Mouse (Mus musculus): ENCODE results near the gene Psmc4. TPM values are rescaled to one million over a fixed set of nuclear protein-coding genes. Genes with fewer than 3 reads are reported as not detected.

The Psmc4 gene
- total RNA-seq (2021) (10 to 100 TPM; 81.9 TPM), polyA plus RNA-seq (2012; rRNA removed) (75.2 and 106 TPM in 2 replicates)
- long read RNA-seq, transcript Psmc4-201 (11 exons, 1,440 nt), result major isoform, 114 of 125 reads
- long read RNA-seq, partial matches to known transcripts, result 7 of 125 reads
- long read RNA-seq, other reads (novel, unspliced or antisense), result 4 of 125 reads

DNA sequence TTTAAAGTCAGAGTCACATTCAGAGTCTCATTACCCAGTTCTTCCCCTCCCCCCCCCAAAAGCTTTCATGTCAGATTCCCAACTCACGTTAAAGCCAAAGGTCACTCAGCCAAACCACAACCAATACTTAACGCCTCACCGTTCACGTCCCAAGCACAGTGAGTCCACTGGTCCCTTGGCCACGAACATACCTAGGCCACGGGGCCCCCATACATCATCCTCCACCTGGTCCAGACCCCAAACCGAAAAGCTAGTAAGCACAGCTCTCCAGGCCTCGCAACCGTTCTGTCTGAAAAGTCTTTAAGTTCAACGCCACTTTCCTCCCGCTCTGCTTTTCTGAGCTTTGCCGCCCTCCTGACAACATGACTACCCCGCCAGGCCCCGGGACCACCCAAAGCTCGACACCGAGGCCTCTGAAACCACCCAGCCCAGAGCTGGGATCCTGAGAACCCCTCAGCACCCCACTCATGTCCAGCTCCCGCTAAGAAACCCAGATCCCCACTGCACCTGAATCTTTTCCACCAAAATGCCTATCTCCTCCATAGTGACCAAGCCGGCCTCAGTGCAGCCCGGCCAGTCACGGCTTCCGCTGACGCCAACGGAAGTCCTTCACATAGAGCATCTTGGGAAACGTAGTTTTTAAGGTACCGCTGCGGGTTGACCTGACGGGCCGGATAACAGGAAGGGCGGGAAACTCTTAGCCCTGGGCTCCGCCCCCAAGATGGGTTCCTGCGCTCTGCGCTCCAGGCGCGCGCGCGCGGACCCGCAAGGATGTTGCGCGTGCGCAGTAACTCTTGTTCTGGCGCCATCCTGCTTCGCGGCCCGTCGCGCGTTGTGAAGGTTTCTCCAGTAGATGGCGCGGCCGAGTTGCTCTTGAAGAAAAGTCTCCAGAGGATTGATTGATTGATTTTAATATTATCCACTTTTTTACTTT lies at the start of gene Psmc4:
Gene Psmc4 (minus strand): TSS at position 626 of the 934 bp plus-strand sequence.
- H3K4me1 ChIP-seq (ENCODE audit: control insufficient read depth, insufficient read depth, low read length), result no peaks in the 10 kb centered on the region; the same call in 1 of the 2 replicates
- under 1% methylated on average over 52 of the region's 52 CpGs for WGBS
- no peaks in the 10 kb centered on the region for H3K79me2 ChIP-seq (replicated peaks; ENCODE audit: control insufficient read depth, insufficient read depth, low read length)
- H3K27ac ChIP-seq, result peak within 1 kb of the TSS; percentile 84
- intact Hi-C loops (cut with DNase I), result loop anchor here (5.0 kb wide), 4 partner anchors 98 to 253 kb away; partner anchors contain the start of genes Dll3 and Fbl
- TF ChIP-seq CTCF (IDR thresholded peaks at IDR 0.05) (no peak; the same call in 1 of the 2 replicates), EP300 (IDR thresholded peaks at IDR 0.05; ENCODE audit: insufficient read depth, low read depth, low read length) (no peak), POLR2A (IDR thresholded peaks at IDR 0.05; ENCODE audit: insufficient read depth, low read depth, low read length) (peak; percentile 86)
- DNase-seq, result peak; percentile 96 to 99
- H3K27me3 ChIP-seq (ENCODE audit: control insufficient read depth, insufficient read depth, low read length), result no peaks in the 10 kb centered on the region
- peak within 1 kb of the TSS; percentile 89 for H3K4me3 ChIP-seq
- peak within 1 kb of the TSS; percentile 68 for H3K9ac ChIP-seq (ENCODE audit: low read depth, low read length)
- H3K36me3 ChIP-seq (ENCODE audit: control insufficient read depth, insufficient read depth, low read length), result no peaks in the 10 kb centered on the region

DNA sequence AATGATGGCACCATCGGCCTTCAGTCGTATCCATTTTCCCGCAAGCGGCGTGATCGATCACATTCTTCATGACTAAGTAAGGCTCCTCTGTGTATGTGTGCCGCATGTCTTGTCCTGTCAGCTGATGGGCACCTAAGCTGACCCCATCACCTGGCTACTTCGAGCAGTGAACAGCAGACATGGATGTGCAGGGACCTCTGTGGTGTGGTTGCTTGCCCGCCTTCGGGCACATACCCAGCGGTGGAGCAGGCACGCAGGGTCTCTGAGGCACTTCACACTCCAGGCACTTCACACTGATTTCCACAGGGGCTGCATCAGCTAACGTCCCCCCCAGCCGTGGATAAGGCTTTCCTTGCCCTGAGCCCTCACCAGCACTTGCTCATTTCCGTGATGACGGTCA lies 49.2 kb upstream of the Psmc4 start:
- no peak for TF ChIP-seq EP300 (IDR thresholded peaks at IDR 0.05; ENCODE audit: insufficient read depth, low read depth, low read length)
- no peak for TF ChIP-seq POLR2A (IDR thresholded peaks at IDR 0.05; ENCODE audit: insufficient read depth, low read depth, low read length)
- no peak for TF ChIP-seq CTCF (IDR thresholded peaks at IDR 0.05)
- Histone ChIP-seq H3K36me3 (ENCODE audit: control insufficient read depth, insufficient read depth, low read length) (no peaks in the 10 kb centered on the region), H3K9ac (ENCODE audit: low read depth, low read length) (no peak overlapping the region), H3K4me3 (no peak overlapping the region), H3K27me3 (ENCODE audit: control insufficient read depth, insufficient read depth, low read length) (no peaks in the 10 kb centered on the region), H3K79me2 (replicated peaks; ENCODE audit: control insufficient read depth, insufficient read depth, low read length) (no peaks in the 10 kb centered on the region), H3K27ac (no peak overlapping the region), H3K4me1 (ENCODE audit: control insufficient read depth, insufficient read depth, low read length) (no peaks in the 10 kb centered on the region)
- intact Hi-C loops (cut with DNase I), result no loop called here
- WGBS, result 89% methylated on average over 16 of the region's 16 CpGs
- no peak for DNase-seq

DNA sequence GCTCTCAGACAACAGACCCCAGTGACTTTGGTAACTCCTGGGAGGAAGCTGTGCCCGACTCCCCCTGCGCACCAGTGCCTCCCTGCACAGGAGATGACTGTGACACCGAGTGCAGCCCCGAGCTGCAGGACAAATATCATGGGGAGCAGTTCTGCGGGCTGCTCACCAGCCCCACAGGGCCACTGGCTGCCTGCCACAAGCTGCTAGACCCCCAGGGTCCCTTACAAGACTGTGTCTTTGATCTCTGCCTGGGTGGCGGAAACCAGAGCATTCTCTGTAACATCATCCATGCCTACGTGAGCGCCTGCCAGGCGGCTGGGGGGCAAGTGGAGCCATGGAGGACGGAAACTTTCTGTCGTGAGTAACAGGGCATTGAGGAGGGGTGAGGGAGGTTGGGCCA lies 43.6 kb upstream of the Psmc4 start:
- intact Hi-C loops (cut with DNase I), result no loop called here
- Histone ChIP-seq H3K9ac (ENCODE audit: low read depth, low read length) (no peak overlapping the region), H3K36me3 (ENCODE audit: control insufficient read depth, insufficient read depth, low read length) (no peaks in the 10 kb centered on the region), H3K27me3 (ENCODE audit: control insufficient read depth, insufficient read depth, low read length) (no peaks in the 10 kb centered on the region), H3K4me1 (ENCODE audit: control insufficient read depth, insufficient read depth, low read length) (no peaks in the 10 kb centered on the region), H3K27ac (no peak overlapping the region), H3K79me2 (replicated peaks; ENCODE audit: control insufficient read depth, insufficient read depth, low read length) (no peaks in the 10 kb centered on the region), H3K4me3 (no peak overlapping the region)
- 41% methylated on average over 11 of the region's 11 CpGs for WGBS
- TF ChIP-seq EP300 (IDR thresholded peaks at IDR 0.05; ENCODE audit: insufficient read depth, low read depth, low read length), result no peak
- no peak for TF ChIP-seq CTCF (IDR thresholded peaks at IDR 0.05)
- TF ChIP-seq POLR2A (IDR thresholded peaks at IDR 0.05; ENCODE audit: insufficient read depth, low read depth, low read length), result no peak
- no peak for DNase-seq

DNA sequence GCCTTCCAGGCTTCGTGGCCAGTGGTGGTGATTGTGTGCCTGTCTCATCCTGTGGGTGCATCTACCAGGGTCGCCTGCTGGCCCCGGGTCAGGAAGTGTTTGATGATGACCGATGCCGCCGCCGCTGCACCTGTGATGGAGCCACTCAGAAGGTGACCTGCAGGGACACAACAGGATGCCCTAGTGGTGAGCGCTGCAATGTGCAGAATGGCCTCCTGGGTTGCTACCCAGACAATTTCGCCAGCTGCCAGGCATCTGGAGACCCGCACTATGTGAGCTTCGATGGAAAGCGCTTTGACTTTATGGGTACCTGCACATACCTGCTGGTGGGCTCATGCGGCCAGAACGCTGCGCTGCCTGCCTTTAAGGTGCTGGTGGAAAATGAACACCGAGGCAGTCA lies 36.3 kb upstream of the Psmc4 start:
- Histone ChIP-seq H3K4me1 (ENCODE audit: control insufficient read depth, insufficient read depth, low read length) (no peaks in the 10 kb centered on the region), H3K27ac (no peak overlapping the region), H3K79me2 (replicated peaks; ENCODE audit: control insufficient read depth, insufficient read depth, low read length) (no peaks in the 10 kb centered on the region), H3K27me3 (ENCODE audit: control insufficient read depth, insufficient read depth, low read length) (no peaks in the 10 kb centered on the region), H3K4me3 (no peak overlapping the region), H3K36me3 (ENCODE audit: control insufficient read depth, insufficient read depth, low read length) (no peaks in the 10 kb centered on the region), H3K9ac (ENCODE audit: low read depth, low read length) (no peak overlapping the region)
- no peak for DNase-seq
- TF ChIP-seq CTCF (IDR thresholded peaks at IDR 0.05), result no peak
- no peak for TF ChIP-seq EP300 (IDR thresholded peaks at IDR 0.05; ENCODE audit: insufficient read depth, low read depth, low read length)
- no peak for TF ChIP-seq POLR2A (IDR thresholded peaks at IDR 0.05; ENCODE audit: insufficient read depth, low read depth, low read length)
- WGBS, result 73% methylated on average over 16 of the region's 16 CpGs
- intact Hi-C loops (cut with DNase I), result no loop called here

DNA sequence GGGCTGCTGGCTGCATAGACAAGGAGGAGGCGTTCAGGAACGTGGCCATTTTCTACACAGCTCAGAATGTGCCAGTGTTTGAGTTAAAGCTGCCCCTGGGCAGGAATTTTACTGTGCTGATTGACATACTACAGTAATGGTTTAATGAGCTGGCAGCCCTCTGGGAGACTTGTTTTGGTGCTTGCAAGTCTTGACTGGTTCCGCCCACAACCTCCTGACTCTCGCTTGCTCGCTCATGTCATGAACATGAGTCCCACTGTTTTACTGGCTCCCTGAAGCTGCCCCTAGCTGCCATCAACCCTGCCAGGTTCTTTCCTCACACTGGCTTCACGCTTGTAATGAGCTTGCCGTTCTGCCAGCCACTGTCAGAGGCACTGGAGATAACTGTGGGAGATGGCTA lies 34.3 kb upstream of the Psmc4 start:
- no peaks in the 10 kb centered on the region for H3K4me1 ChIP-seq (ENCODE audit: control insufficient read depth, insufficient read depth, low read length)
- DNase-seq, result no peak
- H3K27ac ChIP-seq, result no peak overlapping the region
- intact Hi-C loops (cut with DNase I), result no loop called here
- TF ChIP-seq EP300 (IDR thresholded peaks at IDR 0.05; ENCODE audit: insufficient read depth, low read depth, low read length) (no peak), CTCF (IDR thresholded peaks at IDR 0.05) (no peak), POLR2A (IDR thresholded peaks at IDR 0.05; ENCODE audit: insufficient read depth, low read depth, low read length) (no peak)
- H3K36me3 ChIP-seq (ENCODE audit: control insufficient read depth, insufficient read depth, low read length), result no peaks in the 10 kb centered on the region
- no peak overlapping the region for H3K4me3 ChIP-seq
- H3K9ac ChIP-seq (ENCODE audit: low read depth, low read length), result no peak overlapping the region
- no peaks in the 10 kb centered on the region for H3K27me3 ChIP-seq (ENCODE audit: control insufficient read depth, insufficient read depth, low read length)
- H3K79me2 ChIP-seq (replicated peaks; ENCODE audit: control insufficient read depth, insufficient read depth, low read length), result no peaks in the 10 kb centered on the region
- WGBS, result 59% methylated on average over 7 of the region's 7 CpGs
